Mouse (Mus musculus) layer of hippocampus, adult 18-20 months (tissue): Measurements from ENCODE around the gene Igf2r. TPM values are rescaled to one million over a fixed set of nuclear protein-coding genes. Genes with fewer than 3 reads are reported as not detected.
A peak's percentile ranks its signal among the peaks of the same experiment; 100 is the strongest.

Source experiments
- DNase-seq, 2 experiments: peaks; one replicate each; pipeline ENCODE4 v3.0.0; 2022; ENCODE audit warnings: low spot score in 2 of 2
- total RNA-seq, 2 experiments: library from RNA; stranded (reverse); gene quantifications; 2 replicates each; pipeline ENCODE4 v1.2.3; 2021

Igf2r gene
- total RNA-seq, 2 experiments from 2014 or later: 27.4 to 27.8 TPM

DNA sequence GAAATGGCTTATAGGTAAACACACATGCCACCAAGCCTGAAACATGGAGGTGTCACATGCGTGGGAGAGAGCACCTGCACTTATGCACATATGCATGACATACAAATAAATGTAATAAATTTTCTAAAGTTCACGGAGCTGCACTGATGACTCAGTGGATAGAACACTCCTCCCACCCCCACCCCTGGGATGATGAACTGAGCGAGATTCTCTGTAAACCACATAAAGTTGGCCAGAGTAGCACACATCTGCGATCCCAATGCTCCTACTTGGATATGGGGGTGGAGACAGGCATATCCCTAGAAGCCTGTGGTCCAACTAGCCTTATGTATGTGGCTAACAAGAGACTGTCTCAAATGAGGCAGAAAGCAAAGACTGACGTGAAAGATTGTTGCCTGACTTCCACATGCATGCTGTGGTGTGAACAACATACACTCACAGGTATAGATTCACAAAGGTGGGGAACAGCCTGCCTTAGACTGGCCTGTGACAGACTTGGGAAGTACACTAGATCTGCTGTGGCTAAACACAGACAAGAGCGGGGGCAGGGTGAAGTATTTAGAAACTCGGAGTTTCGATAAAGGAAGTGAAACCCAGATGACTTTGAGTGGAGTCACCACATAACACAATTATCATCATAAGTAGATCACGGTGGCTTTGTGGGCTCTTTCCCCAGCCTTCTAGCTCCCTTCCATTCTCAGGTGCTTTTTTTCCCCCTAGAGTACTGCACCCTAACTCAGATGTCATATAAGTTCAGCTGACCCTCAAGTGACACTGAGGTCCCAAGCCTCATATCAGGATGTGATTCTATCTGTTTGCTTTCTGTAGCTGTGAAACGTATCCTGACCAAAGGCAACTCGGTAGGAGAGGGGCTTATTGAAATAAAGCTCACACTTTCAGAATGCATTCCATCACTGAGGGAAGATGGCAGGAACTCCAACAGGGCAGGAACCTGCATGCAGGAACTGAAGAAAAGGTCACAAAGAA, 13.7 kb upstream of the Igf2r start:
- peak in 1 of 2 experiments; percentile 25 for DNase-seq

DNA sequence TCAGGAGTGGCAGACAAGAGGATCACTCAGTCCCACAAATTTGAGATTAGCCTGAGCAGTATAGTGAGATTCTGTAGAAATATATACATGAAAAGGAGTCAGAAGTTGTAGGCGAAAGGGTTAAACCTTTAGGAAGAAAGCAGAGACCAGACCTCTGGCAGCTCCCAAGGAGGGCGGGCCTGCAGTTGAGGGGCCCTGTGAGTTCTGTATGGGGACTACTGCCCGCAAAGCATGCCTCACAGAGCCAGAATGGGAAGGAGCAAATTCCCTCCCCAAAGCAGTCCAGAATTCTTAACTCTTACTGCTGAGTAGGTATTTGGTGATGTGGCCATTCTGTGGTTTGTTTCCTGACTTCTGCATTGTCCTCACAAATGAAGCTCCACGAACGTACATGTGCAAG, 11.6 kb upstream of the Igf2r start:
- DNase-seq: no peak

DNA sequence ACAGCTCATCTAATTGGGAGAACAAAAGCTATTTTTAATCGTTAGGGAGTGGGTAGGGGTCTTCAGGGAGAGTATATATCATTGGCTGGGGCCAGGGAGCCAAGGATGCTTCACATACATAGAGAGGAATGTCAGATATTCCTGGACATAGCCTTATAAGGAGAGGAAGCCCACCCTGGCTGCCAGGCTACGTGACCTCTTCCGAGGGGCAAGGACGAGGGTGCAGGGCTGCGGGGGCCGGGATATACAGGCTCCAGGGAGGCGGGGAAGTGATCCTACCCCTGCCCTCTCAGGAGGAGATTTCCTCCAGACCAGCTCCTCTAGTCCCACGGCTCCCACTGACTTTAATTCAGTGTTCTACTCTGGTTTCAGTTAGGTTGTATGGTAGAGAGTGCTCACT, 10.7 kb upstream of the Igf2r start:
- DNase-seq: no peak

DNA sequence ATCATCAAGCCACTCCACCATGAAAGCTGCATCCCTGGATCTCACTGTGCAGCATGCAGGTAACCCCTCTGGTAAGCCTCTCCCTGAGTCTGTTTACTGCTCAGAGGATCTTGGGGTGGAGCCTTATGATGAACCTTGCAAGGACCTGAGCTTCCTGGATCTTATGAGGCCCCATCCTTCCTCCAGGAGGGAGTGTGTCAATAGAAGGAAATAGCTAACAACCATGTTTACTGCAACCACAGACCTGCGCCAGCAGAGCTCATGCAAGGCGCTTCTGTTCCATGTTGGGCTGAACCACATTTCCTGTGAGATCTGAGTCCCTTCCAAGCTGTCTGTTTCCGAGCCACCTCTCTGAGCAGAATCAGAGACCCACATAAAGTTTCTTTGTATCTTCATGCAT, 10.0 kb upstream of the Igf2r start:
- no peak for DNase-seq

DNA sequence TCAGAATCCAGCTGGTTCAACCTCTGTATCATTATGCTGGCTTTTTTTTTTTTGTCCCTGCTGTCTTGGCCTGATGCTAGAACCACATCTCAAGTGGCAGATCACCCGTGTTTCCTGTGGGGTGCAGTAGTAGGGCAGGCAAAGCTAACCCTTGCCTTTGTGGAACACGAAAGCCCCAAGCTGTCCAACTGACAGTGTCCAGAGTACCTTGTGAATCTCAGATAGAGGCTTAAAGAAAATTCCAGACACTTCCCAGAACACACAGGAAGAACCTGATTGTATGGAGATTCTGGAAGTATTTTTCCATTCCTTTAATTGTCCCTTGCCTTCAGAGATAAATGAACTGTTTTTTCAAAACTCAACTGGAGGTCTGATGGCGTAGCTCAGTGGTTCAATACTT, 4.5 kb upstream of the Igf2r start:
- DNase-seq: no peak

DNA sequence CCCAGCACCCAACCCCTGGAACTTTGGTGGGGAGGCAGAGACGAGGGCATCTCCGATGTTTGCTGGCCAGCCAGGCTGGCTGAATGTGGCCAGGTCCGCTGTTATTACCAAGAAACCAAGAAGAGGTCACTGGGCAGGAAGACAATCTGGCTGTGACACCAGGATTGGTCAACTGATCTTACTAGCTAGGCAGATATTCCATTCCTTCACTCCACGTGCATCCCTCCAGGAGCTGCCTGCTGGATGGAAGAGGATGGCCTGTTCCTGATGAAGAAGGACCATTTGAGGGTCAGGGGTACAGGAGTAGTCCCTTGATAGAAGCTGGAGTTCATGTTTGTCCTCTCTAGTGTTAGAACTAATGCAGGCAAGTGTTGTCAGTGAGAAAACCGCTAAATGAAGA, 1.0 kb upstream of the Igf2r start:
- no peak for DNase-seq

DNA sequence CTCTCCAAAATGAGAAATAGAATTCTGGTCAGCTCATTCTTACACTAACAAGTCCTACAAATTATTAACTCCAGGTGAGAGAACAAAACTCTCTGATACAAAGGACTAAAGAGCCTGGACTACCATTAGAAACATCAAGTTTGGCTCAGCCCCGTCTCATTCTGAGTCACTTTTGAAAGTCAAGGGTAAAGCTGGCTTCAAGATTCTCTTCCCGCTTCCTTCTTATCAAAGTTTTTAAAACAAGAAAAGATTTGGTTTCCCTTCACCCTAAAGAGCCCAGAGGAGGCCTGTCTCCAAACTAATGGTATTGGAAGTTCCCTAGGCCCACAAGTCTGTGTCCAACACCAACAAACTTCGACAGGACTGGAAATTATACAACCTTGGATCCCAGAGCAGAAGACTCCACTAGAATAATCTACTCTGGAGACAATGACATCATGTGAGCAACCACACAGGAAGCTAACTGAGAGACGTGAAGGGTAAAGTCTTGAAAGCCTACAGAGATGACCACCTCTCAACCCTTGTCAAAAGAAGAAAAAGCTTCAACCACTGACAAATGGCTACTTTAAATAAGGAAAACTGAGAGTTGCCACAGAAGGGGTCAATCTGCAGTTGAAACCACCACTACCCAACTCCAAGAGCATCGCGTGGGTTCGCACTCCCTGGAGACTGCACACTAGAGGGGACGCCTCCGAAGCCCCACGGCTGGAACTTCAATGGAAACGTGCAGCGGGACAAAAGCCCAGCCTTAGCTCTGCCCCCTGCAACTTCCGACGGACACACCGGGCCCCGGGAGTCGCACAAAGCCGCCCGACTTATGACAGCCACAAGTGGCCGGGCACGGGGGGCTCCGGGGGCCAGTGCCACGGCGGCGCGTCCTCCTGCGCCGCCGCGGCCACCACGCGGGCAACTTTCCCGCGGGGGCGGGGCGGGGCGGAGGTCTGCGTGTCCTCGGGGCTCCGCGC, 767 bp downstream of the Igf2r start:
- DNase-seq: no peak

DNA sequence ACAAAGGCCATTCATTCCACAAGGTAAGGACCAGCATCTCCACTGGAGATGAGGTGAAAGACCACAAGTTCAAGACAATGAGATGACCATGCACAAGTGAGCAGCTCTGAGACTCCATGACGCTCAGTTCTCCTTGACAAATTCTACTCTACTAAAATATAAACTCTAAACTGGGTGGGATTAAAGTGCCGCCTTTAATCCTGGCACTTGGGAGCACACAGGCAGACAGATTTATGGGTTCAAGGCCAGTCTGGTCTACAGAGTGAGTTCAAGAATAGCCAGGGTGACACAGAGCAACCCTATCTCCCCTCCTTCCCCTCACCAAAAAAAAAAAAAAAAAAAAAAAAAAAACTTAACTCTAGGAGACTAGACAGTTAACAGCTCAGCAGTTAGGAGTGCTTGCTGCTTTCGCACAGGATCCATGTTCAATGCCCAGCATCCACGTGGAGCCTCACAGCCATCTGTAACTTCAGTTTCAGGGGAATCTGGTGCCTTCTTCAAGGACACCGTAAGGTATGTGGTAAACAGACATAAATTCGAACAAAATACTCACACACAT, 2.1 kb downstream of the Igf2r start:
- DNase-seq: no peak

DNA sequence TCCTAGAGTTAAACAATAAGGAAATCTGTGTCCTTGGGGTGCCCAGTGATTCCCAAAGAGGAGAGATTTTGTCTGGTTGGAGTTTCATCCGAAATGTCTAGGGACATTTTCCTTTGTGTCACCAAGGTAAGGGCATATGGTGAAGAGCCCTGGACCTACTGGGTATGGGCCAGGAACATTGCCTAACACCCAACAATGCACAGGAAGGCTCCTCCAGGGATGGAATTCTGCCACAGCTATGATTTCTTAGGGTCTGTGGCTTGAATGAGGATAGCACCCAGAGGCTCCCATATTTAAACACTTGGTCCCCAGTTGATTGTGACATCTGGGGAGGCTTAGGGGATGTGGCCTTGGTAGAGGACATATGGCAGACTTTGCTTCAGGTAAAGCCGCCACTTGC, 6.1 kb downstream of the Igf2r start:
- DNase-seq: no peak

DNA sequence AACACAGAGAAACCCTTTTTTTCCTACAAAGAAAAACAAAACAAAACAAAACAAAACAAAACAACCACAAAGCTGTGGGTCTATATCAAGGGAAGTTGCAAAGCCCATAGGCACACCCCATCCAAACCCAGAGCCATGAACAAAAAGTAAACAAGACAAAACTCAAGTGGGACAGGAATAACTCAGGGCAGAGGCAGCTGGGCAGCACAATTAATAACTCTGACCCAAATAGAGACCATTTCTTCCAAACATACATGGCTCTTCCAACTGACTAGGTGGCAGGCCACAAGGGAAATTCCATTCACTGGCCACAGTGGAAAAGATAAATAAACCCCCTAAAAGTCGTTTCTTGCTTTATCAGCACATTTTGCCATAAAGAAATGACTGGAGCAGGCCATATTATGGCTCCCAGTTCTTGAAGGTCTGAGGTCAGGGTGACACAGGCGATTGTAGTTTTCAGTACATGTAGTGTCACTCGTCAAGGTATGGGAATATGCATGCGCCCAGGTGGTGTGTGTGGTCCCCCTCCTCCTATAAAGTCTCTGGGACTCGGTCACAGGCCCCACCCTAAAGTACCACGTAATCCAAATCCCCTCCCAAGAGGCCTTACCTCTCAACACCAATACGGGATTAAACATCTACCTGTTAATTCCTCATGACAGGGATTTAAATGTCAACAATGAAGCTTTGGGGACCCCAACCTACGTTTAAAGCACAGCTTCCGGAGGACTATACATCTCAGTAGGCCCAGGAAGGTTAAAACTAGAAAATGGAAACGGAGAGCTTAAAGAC, 8.9 kb downstream of the Igf2r start:
- DNase-seq: no peak

DNA sequence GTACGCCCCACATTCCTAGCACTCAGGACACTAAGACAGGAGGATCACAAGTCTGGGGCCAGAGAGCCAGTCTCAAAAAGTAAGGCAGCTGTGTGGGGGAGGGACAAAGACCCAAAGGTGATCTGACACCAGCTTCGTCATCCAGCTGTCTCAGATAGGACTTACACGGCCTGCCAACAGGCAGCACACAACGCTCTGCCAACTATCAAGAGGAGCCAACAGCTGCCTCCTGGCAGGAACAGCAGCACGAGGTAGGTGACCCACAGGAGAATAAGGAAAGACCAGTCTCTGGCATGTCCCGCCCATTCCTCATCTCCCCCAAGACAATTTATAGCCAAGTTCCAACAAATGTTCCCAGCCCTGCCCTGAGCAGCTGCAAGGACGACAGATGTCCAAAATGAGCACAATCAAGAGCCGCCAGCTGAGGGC, 9.8 kb downstream of the Igf2r start:
- DNase-seq: no peak

DNA sequence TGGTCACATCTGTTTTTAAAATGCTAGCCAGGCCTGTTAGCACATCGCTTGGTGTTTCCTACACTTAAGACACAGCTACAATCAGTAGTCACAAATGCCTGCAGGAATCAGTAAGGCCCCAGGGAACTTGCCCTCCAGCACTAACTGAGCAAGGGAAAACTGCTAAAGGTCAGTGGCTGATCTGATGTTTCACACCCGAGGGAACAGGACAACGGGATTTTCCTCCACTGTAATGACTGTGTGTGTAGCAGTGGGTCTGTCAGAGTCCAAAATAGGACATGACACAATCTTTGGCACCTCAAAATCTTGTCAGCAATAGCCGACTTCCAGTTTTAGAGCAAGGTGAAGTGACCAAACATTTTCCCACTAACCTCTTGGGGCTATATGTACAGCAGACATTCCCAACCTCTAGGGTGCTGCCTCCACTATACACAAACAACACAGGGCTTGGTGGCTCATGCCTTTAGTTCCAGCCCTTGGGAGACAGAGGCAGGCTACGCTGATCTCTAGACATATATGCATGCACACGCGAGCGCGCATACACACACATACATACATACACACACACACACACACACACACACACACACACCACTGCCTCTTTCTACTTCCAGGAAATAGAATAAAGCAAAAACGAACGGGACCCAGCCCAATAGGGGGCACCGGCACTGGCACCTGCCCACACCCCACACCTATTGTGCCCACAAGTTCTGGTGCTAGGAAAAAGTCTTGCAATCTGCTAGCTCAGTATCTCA, 10.6 kb downstream of the Igf2r start:
- no peak for DNase-seq

DNA sequence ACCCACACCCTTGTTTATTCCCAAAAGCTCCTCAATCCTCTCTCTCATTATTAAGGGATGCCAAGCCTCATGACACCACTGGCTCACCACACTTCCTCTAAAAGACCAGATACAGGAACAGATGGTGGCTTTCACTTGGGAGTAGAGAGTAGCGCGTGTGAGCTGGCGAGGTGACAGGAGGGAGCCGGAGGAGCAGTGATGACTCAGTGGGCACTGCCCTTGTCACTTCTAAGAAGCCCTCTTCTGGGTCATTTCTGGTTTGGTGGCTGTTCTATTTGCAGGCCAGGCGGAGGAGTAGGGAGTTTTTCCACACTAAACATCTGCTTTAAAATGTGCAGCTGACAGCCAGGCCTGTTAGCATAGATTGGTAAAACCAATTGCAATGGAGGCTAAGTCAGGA, 11.5 kb downstream of the Igf2r start:
- peak in 1 of 2 experiments; percentile 32 for DNase-seq

DNA sequence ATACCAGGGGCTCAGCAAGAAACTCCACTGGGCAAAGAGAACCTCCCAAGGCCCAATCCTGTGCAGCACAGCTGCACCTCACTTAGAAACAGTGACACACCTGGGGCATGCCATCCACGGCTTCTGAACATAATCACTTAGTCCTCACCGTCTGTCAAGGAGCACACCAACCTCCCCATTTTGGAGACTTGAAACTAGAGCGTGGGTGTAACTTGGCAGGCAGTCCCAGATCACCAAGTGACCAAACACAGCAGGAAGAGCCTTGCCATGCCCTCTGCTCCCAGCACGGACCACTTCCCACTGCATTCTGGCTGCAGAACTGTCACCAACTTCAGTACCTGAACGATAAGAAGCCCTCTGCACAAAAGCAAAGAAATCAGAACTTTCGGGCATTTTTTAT, 12.3 kb downstream of the Igf2r start:
- DNase-seq: no peak

DNA sequence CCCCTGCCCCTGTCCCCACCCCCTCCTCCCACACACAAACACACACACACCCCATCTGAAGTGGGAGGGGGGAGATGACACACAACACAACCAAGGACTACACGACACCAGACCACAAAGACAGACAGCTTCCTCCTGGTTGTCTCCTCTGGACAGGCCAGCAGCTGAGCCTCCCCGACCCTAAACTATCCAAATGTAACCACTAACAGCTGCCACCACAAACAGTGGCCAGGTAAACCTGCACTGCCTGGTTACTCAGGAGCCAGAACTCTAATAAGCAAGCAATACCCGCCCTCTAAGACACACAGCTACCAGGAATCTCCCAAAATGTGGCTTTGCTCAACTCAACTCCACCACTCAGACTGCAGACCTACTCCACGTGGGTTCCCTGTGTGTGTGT, 13.5 kb downstream of the Igf2r start:
- DNase-seq: no peak

DNA sequence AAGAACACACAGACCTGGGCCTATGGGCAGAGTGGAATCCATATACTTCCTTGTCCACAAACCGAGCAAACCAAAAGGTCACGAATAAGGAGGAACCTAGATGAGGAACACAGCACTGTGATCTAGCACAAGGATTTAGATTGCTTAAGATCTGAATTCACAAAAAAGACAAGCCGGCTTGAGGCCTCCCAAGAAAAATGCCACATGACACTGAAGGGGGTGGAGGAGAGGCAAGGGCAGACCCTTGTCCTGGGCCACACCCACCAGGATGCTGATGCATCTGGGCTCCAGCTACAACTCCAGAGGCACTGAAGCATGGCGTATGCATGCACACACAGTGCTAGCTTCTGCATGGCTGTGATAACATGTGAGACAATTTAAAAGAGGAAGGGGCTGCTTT, 14.3 kb downstream of the Igf2r start:
- DNase-seq: no peak

DNA sequence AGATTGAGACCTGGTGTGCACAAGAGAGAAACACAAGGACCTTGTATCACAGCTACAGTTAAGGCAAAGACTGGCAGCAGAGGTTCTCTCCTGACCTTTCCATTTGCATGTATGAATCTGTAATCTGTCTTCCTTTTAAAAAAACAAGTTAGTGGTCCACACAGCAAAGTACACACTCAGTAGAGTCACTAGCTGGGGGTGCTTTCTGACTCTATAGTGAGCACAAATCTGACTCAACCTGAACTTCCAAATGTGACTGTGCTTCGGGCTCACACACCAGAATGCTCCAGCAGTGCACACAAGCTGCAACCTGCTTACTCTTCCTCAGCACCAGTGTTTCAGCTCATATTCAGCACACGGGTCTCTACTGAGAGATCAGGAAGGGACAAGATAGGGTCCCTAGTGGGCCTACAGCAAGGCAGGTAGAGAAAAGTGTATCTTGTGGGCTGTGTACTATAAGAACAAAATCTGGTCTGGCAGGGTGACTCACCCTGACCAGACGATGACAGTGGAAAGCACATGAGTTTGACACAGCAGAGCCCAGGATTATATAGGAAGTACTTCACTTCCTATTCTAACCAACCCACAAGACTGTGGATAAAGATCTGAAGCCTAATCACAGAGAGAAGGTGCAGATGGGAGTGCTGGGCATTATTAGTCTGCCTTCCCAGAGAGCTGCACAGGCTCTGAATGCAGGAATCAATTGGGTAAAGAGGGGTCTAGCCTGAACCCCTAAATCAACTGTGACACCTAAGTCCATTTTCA, 15.0 kb downstream of the Igf2r start:
- no peak for DNase-seq

DNA sequence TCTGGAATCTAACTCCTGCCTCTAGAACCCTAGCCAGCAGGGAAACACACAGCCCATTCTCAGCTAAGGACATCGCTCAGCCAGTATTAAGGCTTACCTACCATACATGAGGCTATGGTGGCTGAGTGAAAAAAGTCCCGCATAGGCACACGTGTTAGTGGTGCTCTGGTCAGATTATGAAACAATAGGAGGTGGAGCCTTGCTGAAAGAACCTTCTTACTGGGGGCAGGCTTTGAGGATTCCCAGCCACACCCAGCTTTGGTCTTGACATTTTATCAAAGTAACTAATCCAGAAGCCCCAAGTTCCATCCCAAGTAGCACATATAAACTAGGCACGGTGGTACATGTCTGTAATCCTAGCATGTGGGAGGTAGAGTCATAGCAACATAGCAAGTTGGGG, 16.4 kb downstream of the Igf2r start:
- DNase-seq: no peak

DNA sequence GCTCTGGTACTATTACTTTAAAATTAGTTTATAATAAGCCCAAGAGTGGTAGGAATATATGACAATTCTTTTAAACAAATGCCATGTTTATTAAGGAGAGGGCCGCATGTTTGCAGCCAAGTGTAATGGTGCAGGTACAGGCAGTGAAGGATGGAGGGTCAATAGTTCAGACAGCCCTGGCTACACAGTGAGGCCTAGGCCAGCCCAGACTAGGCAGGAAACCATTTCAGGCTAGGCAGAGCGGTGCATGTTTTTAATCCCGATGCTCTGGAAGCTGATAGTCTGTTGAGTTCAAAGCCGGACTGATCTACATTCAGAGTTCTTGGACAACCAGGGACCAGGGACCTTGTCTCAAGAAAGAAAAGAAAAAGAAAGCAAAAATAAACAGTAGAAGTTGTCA, 17.8 kb downstream of the Igf2r start:
- DNase-seq: no peak
